Mouse (Mus musculus): Measurements from ENCODE around the gene Nlrc4.

Nlrc4 gene

GRCm38 (mm10) chr17:74424401-74425005, 34.4 kb downstream of the Nlrc4 start:
- DNase-seq = peak; percentile 4

- DNase-seq = no peak
These were observed 38.3 kb downstream of the Nlrc4 start for GRCm38 (mm10) chr17:74420656-74421055.

GRCm38 (mm10) chr17:74418171-74418570, 40.8 kb downstream of the Nlrc4 start:
- DNase-seq = no peak

- no peak for DNase-seq
These were observed 42.0 kb downstream of the Nlrc4 start for GRCm38 (mm10) chr17:74416841-74417360.

- no peak for DNase-seq
These were observed 44.3 kb downstream of the Nlrc4 start for GRCm38 (mm10) chr17:74414671-74415070.

GRCm38 (mm10) chr17:74413324-74413723, 45.6 kb downstream of the Nlrc4 start:
- DNase-seq = no peak

- DNase-seq = no peak
These were observed 49.2 kb downstream of the Nlrc4 start for GRCm38 (mm10) chr17:74409722-74410121.

GRCm38 (mm10) chr17:74406487-74406886, 52.5 kb downstream of the Nlrc4 start:
- no peak for DNase-seq

GRCm38 (mm10) chr17:74402486-74403222, 56.3 kb downstream of the Nlrc4 start:
- no peak for DNase-seq

- no peak for DNase-seq
These were observed 61.8 kb downstream of the Nlrc4 start for GRCm38 (mm10) chr17:74397173-74397572.

- no peak for DNase-seq
These were observed 62.2 kb downstream of the Nlrc4 start for GRCm38 (mm10) chr17:74396766-74397165.

GRCm38 (mm10) chr17:74395383-74396065, 63.4 kb downstream of the Nlrc4 start, which contains the start of gene Slc30a6:
Gene Slc30a6, plus strand, starts transcription at chr17:74395608.
- DNase-seq = peak; percentile 96

- DNase-seq = peak; percentile 18
These were observed 64.1 kb downstream of the Nlrc4 start for GRCm38 (mm10) chr17:74394855-74395254.

GRCm38 (mm10) chr17:74394381-74394780, 64.6 kb downstream of the Nlrc4 start:
- no peak for DNase-seq

GRCm38 (mm10) chr17:74389847-74390246, 69.1 kb downstream of the Nlrc4 start:
- DNase-seq = no peak

GRCm38 (mm10) chr17:74386657-74387056, 72.3 kb downstream of the Nlrc4 start:
- DNase-seq = no peak

GRCm38 (mm10) chr17:74376916-74377315, 82.0 kb downstream of the Nlrc4 start:
- no peak for DNase-seq

Measured in cerebellum, adult 11-12 months (tissue).